In genomic region chr1:170867691-170868105, GRCm38 (mm10) we compare ENCODE assay signal across 8 mouse cellular contexts. TPM values are rescaled to one million over a fixed set of nuclear protein-coding genes. Genes with fewer than 3 reads are reported as not detected.
DNase-seq lines count a peak whose midpoint lies in the region; ATAC-seq and TF ChIP-seq lines count a peak whose summit lies in the region.

Gene Atf6 (minus strand): TSS chr1:170867771.

- under 1% methylated on average over 25 of the region's 25 CpGs for WGBS in embryonic facial prominence, embryonic 14.5 days
- under 1% methylated on average over 25 of the region's 25 CpGs for WGBS in heart, adult 2 months
- WGBS in limb, embryonic 13.5 days: under 1% methylated on average over 25 of the region's 25 CpGs
- under 1% methylated on average over 25 of the region's 25 CpGs for WGBS in midbrain, embryonic 16.5 days

- peak within 1 kb of the TSS; percentile 77 for H3K27ac ChIP-seq in embryonic facial prominence, embryonic 14.5 days (replicated peaks; ENCODE audit: low read depth, low read length)
- H3K27ac ChIP-seq in heart, adult 2 months: peak within 1 kb of the TSS; percentile 79
- H3K27ac ChIP-seq in limb, embryonic 13.5 days: peak within 1 kb of the TSS; percentile 75; the same call in 1 of the 2 replicates
- peak within 1 kb of the TSS; percentile 77 for H3K27ac ChIP-seq in midbrain, embryonic 16.5 days (ENCODE audit: low read length)

- peaks cover 13% of the 10 kb centered on the region for H3K36me3 ChIP-seq in embryonic facial prominence, embryonic 14.5 days (ENCODE audit: control insufficient read depth, insufficient read depth, low read length)
- H3K36me3 ChIP-seq in heart, adult 2 months (ENCODE audit: control insufficient read depth, insufficient read depth, low read length): peaks cover 7% of the 10 kb centered on the region
- peaks cover 13% of the 10 kb centered on the region for H3K36me3 ChIP-seq in limb, embryonic 13.5 days
- no peaks in the 10 kb centered on the region for H3K36me3 ChIP-seq in midbrain, embryonic 16.5 days (ENCODE audit: control insufficient read depth, insufficient read depth, low read length)

- H3K4me2 ChIP-seq in embryonic facial prominence, embryonic 14.5 days (ENCODE audit: low read depth, low read length): peak within 1 kb of the TSS; percentile 78
- H3K4me2 ChIP-seq in limb, embryonic 13.5 days (replicated peaks): peak within 1 kb of the TSS; percentile 86
- H3K4me2 ChIP-seq in midbrain, embryonic 16.5 days (ENCODE audit: low read length): peak within 1 kb of the TSS; percentile 77

- ATAC-seq in embryonic facial prominence, embryonic 14.5 days (ENCODE audit: low read depth): peak; percentile 88
- ATAC-seq in limb, embryonic 13.5 days (ENCODE audit: low FRiP score, low read depth): peak; percentile 81
- peak; percentile 69 for ATAC-seq in midbrain, embryonic 16.5 days

- no peaks in the 10 kb centered on the region for H3K27me3 ChIP-seq in embryonic facial prominence, embryonic 14.5 days (replicated peaks; ENCODE audit: control insufficient read depth, insufficient read depth, low read length)
- no peaks in the 10 kb centered on the region for H3K27me3 ChIP-seq in heart, adult 2 months (ENCODE audit: control insufficient read depth, insufficient read depth, low read length)
- no peaks in the 10 kb centered on the region for H3K27me3 ChIP-seq in limb, embryonic 13.5 days
- no peaks in the 10 kb centered on the region for H3K27me3 ChIP-seq in midbrain, embryonic 16.5 days (ENCODE audit: control insufficient read depth, insufficient read depth, low read depth, low read length)

- peak; percentile 73; the same call in 1 of the 2 replicates for TF ChIP-seq EP300 in heart, adult 2 months (IDR thresholded peaks at IDR 0.05; ENCODE audit: insufficient read depth, low read depth, low read length)

- H3K4me3 ChIP-seq in embryonic facial prominence, embryonic 14.5 days (ENCODE audit: low read depth, low read length): peak within 1 kb of the TSS; percentile 84
- H3K4me3 ChIP-seq in heart, adult 2 months: peak within 1 kb of the TSS; percentile 76
- peak within 1 kb of the TSS; percentile 84 for H3K4me3 ChIP-seq in limb, embryonic 13.5 days
- peak within 1 kb of the TSS; percentile 75 for H3K4me3 ChIP-seq in midbrain, embryonic 16.5 days (ENCODE audit: low read depth, low read length)

- H3K4me1 ChIP-seq in embryonic facial prominence, embryonic 14.5 days (ENCODE audit: control insufficient read depth, insufficient read depth, low read length): 0 out of 2 replicates have a peak, but pooled peaks cover 4% of the 10 kb centered on the region
- H3K4me1 ChIP-seq in heart, adult 2 months (ENCODE audit: control insufficient read depth, insufficient read depth, low read length): peaks cover 5% of the 10 kb centered on the region
- H3K4me1 ChIP-seq in limb, embryonic 13.5 days: peaks cover 9% of the 10 kb centered on the region
- peaks cover 17% of the 10 kb centered on the region for H3K4me1 ChIP-seq in midbrain, embryonic 16.5 days (ENCODE audit: control insufficient read depth, insufficient read depth, low read length)

- TF ChIP-seq POLR2A in heart, adult 2 months (IDR thresholded peaks at IDR 0.05; ENCODE audit: insufficient read depth, low read depth, low read length): peak; percentile 85

- no peak for TF ChIP-seq CTCF in heart, adult 2 months (IDR thresholded peaks at IDR 0.05)

- H3K9me3 ChIP-seq in embryonic facial prominence, embryonic 14.5 days (ENCODE audit: control insufficient read depth, low read length): no peaks in the 10 kb centered on the region
- H3K9me3 ChIP-seq in limb, embryonic 13.5 days: no peaks in the 10 kb centered on the region
- no peaks in the 10 kb centered on the region for H3K9me3 ChIP-seq in midbrain, embryonic 16.5 days (replicated peaks; ENCODE audit: control insufficient read depth, low read length, poor library complexity, severe bottlenecking)

- peak; percentile 96 for DNase-seq in 3T3-L1 (ENCODE audit: low read depth, low spot score)
- DNase-seq in adrenal gland, postnatal 4 days (ENCODE audit: low spot score in 2 of 2): peak; percentile 96 to 99
- DNase-seq in embryonic facial prominence, embryonic 14.5 days (ENCODE audit: low spot score): peak; percentile 96
- DNase-seq in heart, adult 2 months: peak; percentile 95 to 98
- DNase-seq in kidney, adult 8-10 months: peak; percentile 95 to 97
- peak; percentile 96 to 97 for DNase-seq in spleen, postnatal 10 days (ENCODE audit: low spot score in 2 of 2)

- H3K79me2 ChIP-seq in heart, adult 2 months (replicated peaks; ENCODE audit: control insufficient read depth, insufficient read depth, low read length): peaks cover 2% of the 10 kb centered on the region

- intact Hi-C loops in heart, adult 2 months (cut with DNase I): loop anchor here (1.0 kb wide), 1 partner anchor 18 kb away; the partner anchor contains the start of genes Dusp12 and Gm26620

- peak within 1 kb of the TSS; percentile 79 for H3K9ac ChIP-seq in embryonic facial prominence, embryonic 14.5 days (ENCODE audit: low read depth, low read length)
- peak within 1 kb of the TSS; percentile 91 for H3K9ac ChIP-seq in heart, adult 2 months (ENCODE audit: low read depth, low read length)
- peak within 1 kb of the TSS; percentile 82 for H3K9ac ChIP-seq in limb, embryonic 13.5 days
- peak within 1 kb of the TSS; percentile 83 for H3K9ac ChIP-seq in midbrain, embryonic 16.5 days (ENCODE audit: low read depth, low read length)

RNA-seq across cellular contexts. Expression of gene Atf6, which starts in this region (rescaled TPM):
- total RNA-seq in adrenal gland, postnatal 4 days (2021): 10 to 100 TPM; 28.1 to 30.4 TPM
- polyA plus RNA-seq in embryonic facial prominence, embryonic 14.5 days (2014; fragmentation: Nextera tagmentation; extraction: Ambion mirVana): 10.8 and 11.7 TPM in 2 replicates
- total RNA-seq in heart, adult 2 months (2021): 10 to 100 TPM; 62.6 to 82.3 TPM
- polyA plus RNA-seq in heart, adult 2 months (2012; rRNA removed): 22.0 and 44.5 TPM in 2 replicates
- polyA plus RNA-seq in limb, embryonic 13.5 days (2015; fragmentation: Nextera tagmentation; extraction: Ambion mirVana): 7.8 and 8.2 TPM in 2 replicates
- polyA plus RNA-seq in midbrain, embryonic 16.5 days (2015; fragmentation: Nextera tagmentation; extraction: Ambion mirVana): 6.9 and 8.1 TPM in 2 replicates

Comparison
In these comparisons a context has a peak if more than half of its experiments do, and no peak if none do; other contexts are left out.
1. Peak in every context shown above with its lines: DNase-seq, ATAC-seq, H3K4me3 ChIP-seq and H3K27ac ChIP-seq.